Mouse (Mus musculus) splenic B cell, adult 2 months (primary cell): ENCODE results near the gene Susd6.
A peak's percentile ranks its signal among the peaks of the same experiment; 100 is the strongest.

Experiments
- DNase-seq: peaks from one replicate; pipeline ENCODE4 v3.0.0-alpha.2; 2011; ENCODE audit warnings: low read depth, low spot score
- H3K27me3 ChIP-seq: 2 replicates; pipeline ENCODE4 v1.6.1; 2012; ENCODE audit warnings: mild to moderate bottlenecking, low read length, moderate library complexity, mixed read lengths; ENCODE audit not compliant: control insufficient read depth, poor library complexity, insufficient read depth, severe bottlenecking
- H3K36me3 ChIP-seq: 2 replicates; pipeline ENCODE4 v1.6.1; 2012; ENCODE audit warnings: mild to moderate bottlenecking, low read length, moderate library complexity, mixed read lengths; ENCODE audit not compliant: control insufficient read depth, poor library complexity, insufficient read depth, severe bottlenecking

Susd6 gene

DNA sequence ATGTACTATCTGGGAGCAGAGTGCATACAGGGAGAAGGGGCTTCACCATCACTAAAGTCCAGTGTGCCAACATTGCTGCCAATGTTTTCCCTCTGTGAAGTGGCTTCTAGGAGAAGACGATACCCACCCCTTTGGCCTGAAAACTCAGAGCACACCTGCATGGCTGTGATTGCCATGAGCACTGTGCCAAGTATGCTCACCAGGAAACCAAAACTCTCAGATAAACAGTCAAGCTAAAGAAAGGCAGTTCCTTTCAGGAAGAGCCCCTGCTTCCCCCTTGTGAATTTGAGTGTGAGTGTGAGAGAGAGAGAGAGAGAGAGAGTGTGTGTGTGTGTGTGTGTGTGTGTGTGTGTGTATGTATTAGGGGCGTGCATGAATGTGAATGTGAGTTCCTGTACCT is 40.5 kb downstream of the Susd6 start:
- Histone ChIP-seq H3K36me3 (peaks cover 5% of the 10 kb centered on the region), H3K27me3 (no peaks in the 10 kb centered on the region)
- no peak for DNase-seq

DNA sequence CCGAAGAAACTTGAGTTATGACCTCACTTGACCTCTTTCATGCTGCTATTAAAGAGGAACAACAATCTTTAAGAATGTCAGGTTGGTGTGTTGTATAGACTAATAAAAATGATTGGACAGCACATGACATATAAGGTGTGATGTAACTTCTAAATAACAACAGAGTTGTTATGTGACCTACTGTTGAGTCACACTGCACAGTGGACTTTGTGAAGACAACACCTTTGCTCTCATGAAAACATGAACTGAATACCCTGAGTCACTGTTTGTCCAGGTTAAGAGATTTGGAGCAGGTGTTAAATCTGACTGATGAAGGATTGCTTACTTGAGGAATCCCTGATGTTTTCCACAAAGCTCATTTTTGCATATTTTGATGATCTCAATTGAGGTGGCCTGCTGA is 42.0 kb downstream of the Susd6 start:
- DNase-seq: no peak
- Histone ChIP-seq H3K27me3 (no peaks in the 10 kb centered on the region), H3K36me3 (peaks cover 5% of the 10 kb centered on the region)

DNA sequence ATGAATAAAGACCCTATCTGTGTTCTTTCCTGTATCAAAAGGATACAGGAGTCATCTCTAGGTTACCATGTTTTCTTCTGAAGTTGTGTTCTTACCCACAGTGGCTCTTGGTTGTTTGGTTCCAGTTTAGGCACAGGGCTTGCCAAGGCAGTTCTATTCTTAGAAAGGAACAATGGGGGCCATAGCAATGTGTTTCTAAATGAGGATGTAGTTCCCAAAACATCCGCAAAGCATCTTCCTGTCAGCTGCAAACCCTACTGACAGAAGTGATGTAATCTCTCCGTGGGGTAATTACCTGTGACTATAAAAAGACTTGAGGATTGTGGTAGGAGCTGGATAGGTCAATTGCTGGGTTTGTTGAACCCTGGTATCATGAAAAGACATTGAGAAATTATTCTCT is 43.2 kb downstream of the Susd6 start:
- Histone ChIP-seq H3K36me3 (peaks cover 5% of the 10 kb centered on the region; the same call in 1 of the 2 replicates), H3K27me3 (no peaks in the 10 kb centered on the region)
- DNase-seq: peak; percentile 71

DNA sequence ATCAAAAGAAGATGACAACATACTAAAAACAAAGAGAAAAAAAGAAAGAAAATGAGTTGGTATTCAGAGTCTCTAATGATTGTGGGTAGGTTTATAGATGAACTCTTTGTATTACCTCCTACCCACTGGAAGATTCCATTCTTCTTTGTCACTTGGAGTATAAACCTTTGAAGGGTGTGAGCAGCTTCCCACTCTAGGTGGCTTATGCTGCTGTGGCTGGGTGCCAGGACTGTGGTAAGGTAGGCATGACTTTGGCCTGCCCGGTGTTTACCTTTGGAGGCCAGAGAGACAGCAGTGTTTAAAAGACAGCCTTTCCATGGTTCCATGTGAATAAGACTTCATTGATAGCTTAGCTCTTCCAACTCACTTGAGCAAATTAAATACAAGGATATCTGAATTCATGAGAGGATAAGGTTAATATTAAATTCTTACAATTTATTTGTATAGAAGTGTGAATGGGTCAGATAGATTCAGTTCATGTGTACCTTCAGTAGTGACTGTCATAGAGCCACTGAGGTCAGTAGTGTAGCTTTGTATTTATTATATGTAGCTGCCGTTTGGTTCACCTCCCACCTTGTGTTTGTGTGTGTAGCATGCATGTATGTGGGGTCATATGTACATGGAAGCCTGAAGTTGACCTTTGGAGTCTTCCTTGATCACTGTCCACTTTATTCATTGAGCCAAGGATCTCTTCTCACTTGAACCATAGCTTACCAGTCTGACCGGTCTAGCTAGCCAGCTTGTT is 44.0 kb downstream of the Susd6 start:
- DNase-seq: no peak
- H3K36me3 ChIP-seq: peaks cover 5% of the 10 kb centered on the region; the same call in 1 of the 2 replicates
- H3K27me3 ChIP-seq: no peaks in the 10 kb centered on the region

DNA sequence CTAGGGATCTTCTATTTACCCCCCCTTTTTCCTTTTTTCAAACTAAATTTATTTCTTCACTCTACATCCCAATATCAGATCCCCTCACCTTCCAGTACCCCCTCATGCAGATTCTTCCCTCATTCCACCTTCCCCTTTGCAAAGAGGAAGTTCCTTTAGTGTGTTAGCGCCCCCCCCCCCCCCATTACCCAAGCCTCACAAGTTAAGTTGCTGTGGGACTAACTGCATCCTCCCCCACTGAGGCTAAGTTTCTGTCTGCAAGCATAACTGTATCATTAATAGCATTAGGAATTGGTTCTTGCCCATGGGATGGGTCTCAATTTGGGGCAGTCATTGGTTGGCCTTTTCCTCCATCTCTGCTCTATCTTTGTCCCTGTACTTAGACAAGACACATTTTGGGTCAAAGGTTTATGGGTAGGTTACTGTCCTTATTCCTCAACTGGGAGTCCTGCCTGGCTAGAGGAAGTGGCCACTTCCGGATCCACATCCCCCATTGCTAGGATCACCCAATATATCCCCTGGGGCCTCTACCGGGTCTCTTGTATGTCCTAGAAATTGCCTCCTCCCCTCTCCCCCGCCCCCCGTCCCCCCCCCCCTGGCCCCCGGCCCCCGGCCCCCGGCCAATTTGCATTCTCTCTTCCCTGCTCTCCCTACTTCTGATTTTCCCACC is 44.7 kb downstream of the Susd6 start:
- H3K36me3 ChIP-seq: peaks cover 5% of the 10 kb centered on the region; the same call in 1 of the 2 replicates
- H3K27me3 ChIP-seq: no peaks in the 10 kb centered on the region
- DNase-seq: peak; percentile 33

DNA sequence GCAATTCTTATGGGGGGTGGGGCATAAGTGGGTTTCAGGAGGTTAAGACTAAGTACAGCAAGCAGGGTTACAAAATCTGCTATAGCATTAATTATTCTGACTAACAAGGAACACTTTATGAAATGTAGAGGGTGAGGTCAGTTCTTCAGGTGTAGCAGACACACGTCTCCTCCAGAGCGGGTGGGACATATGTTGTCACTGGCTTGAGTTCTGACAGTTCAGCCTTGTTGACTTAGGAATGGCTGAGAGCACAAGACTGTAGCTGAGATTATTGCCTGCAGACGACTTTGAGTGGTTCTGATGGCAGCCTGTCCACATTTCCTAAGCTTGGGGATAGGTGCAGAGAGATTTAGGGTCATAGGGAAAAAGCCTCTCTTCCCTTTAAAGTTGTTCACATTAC is 47.3 kb downstream of the Susd6 start:
- no peaks in the 10 kb centered on the region for H3K27me3 ChIP-seq
- DNase-seq: no peak
- H3K36me3 ChIP-seq: 0 out of 2 replicates have a peak, but pooled peaks cover under 1% of the 10 kb centered on the region

DNA sequence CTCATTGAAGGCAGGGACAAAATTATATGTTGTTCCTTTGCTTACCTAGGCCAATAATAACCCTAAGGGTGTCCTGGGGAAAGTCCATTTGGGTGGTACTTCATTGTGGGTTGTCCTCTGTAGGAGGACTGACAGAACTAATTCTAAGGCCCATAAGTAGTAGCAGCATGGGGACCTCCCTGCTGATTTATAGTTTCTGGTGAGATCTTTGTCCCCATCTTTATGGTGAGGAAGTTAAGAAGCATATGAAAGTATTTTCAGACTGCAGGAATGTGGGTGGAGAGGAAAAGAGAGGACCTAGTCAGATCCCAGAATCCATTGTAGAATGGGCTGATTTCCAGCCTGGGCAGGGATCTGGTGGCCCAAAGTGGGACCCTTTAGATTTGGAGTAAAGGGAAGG is 48.0 kb downstream of the Susd6 start:
- Histone ChIP-seq H3K27me3 (no peaks in the 10 kb centered on the region), H3K36me3 (0 out of 2 replicates have a peak, but pooled peaks cover 2% of the 10 kb centered on the region)
- DNase-seq: no peak

DNA sequence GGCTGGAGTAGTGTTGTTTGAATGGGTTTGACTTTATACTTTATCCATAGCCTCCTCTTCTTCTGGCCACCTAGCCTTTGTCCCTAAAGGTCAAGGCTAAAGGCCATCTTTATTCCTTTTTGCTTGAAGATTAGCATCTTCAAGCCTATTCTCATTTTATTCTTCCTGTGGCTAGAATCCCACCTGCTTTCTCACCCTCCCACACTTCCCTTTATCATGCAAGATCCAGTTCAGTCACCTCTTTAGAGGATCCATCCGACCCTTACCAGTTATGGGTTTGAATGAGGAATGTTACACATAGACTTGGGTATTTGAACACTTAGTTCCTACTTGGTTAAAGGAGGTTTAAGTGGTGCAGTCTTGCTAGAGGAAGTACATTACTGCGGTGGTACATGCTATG is 48.5 kb downstream of the Susd6 start:
- H3K27me3 ChIP-seq: no peaks in the 10 kb centered on the region
- no peak for DNase-seq
- H3K36me3 ChIP-seq: 0 out of 2 replicates have a peak, but pooled peaks cover 3% of the 10 kb centered on the region

DNA sequence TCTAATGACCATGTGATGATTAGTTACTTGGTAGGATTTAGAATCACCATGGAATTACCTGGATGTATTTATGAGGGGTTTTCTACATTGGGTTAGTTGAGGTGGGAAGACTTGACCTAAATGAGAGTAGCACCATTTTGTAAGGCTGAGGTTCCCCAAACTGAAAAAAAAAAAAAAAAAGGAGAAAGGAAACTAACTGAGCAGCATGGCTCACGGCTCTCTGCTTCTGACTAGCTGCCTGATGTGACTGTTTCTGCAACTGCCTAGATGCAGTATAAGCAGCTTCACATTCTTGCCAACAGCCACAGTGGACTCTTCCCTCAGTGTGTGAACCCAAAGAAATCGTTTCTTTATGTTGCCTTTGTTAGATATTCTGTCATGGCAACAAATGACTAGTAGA is 49.3 kb downstream of the Susd6 start:
- DNase-seq: peak; percentile 59
- Histone ChIP-seq H3K27me3 (no peaks in the 10 kb centered on the region), H3K36me3 (0 out of 2 replicates have a peak, but pooled peaks cover 3% of the 10 kb centered on the region)

DNA sequence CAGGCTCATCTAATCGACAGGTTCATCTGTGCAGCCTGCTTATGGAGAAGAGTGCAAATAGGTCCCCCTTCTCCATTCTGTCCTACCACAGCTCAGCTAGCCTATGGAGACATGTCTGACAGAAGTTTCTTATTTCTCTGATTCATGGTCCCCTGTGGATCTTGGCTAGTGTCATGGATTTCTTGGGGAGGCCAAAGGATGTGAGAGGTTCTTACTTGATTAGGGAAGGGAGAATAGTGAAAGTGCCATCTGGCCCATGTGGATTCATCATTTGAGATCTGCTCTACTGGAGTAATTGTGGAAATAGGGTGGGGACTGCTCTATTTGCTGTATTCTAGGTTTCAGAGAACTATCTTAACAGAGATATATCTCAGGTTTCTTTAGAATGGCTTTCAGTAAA is 51.3 kb downstream of the Susd6 start:
- no peak for DNase-seq
- Histone ChIP-seq H3K27me3 (no peaks in the 10 kb centered on the region), H3K36me3 (0 out of 2 replicates have a peak, but pooled peaks cover 3% of the 10 kb centered on the region)

DNA sequence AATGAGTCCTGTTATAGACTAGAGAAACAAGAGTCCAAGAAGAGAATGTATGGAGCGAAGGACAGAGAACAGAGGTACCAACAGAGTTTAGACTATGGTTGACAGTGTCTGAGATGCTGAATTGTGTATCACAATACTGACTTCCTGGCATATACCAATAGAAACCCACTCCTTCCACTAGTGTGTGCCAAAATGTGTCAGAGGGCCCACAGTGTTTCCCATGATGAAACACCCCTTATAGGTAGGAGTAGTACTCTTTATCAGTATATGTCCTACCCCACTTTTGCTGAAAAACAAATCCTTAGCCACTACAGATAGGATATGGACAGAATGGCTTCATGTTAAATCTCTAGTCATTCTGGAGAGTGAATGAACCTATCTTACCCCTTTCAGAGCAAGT is 52.3 kb downstream of the Susd6 start:
- DNase-seq: no peak
- no peaks in the 10 kb centered on the region for H3K27me3 ChIP-seq
- H3K36me3 ChIP-seq: 0 out of 2 replicates have a peak, but pooled peaks cover 3% of the 10 kb centered on the region

DNA sequence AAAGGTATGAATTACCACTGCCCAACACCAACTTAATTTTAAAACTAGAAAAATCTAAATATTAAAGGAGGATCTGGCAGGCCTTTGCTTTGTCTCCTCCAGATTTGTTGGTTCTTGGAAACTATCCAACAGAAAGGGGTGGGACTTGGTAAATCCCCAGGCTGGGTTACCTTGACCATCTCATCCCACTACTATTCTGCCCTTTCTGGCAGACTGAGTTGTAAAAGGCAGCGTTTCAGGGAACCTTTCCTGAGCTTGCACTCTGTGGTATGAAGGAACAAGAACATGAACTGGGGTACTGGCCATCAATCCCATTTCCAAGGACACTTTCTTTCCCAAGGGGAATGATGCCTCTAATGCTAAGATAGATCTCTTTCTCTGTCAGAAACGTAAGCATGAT is 52.9 kb downstream of the Susd6 start:
- 0 out of 2 replicates have a peak, but pooled peaks cover 3% of the 10 kb centered on the region for H3K36me3 ChIP-seq
- H3K27me3 ChIP-seq: no peaks in the 10 kb centered on the region
- DNase-seq: no peak

DNA sequence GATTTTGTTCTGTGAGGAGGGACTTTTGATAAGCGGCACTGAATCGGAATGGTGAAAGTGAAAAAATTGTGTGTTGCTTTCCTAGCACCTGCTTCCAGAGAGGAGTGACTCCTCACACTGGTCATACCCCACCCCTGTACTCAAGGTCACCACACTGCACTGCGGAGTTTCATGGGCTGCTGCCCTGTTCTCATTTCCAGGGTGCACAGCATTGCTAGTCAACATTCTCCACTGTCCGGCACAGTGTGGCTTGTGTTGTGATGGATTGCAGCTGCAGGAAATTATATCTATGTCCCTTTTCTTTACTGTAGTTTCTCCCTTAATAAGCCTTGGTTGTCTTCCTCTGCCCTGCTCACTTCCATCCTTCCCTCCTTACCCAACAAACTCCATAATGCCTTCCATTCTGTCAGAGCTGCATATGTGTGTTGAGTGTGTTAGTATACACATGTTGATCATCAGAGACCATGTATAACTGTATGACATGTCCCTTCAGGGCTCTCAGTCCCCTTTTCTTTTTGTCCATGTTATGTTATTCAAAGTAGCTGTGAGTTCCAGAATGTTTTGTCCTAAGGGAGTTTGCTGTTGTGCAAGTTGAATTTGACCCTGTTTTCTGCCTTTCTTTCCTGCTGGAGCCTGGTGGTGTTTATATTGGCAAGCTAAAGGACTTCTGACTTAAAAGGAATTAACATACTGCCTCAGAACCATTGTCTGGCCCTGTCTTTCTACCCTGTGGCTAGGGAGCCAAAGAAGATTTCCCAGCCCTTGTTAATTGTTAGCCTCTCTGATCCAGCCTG is 53.5 kb downstream of the Susd6 start:
- DNase-seq: no peak
- Histone ChIP-seq H3K36me3 (0 out of 2 replicates have a peak, but pooled peaks cover 3% of the 10 kb centered on the region), H3K27me3 (no peaks in the 10 kb centered on the region)

DNA sequence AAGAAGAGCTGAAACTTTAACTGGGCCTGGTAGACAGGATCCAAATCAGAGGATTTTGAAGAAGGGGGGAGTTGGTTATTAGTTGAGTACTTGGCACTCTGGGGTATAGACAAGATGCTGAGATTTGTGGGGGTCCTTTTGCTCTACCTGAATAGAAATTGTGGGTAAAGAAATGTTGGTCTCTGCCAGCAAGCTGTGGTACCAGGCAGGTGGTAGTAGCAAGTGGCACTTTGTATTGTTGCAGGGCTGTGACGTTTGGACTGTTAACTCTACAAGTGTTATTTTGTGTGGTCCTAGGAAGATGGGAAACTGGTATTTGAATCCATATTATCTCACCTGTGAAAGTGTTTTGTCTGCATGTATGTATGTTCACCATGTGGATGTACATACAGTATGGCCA is 55.6 kb downstream of the Susd6 start:
- Histone ChIP-seq H3K36me3 (0 out of 2 replicates have a peak, but pooled peaks cover 3% of the 10 kb centered on the region), H3K27me3 (no peaks in the 10 kb centered on the region)
- DNase-seq: no peak

DNA sequence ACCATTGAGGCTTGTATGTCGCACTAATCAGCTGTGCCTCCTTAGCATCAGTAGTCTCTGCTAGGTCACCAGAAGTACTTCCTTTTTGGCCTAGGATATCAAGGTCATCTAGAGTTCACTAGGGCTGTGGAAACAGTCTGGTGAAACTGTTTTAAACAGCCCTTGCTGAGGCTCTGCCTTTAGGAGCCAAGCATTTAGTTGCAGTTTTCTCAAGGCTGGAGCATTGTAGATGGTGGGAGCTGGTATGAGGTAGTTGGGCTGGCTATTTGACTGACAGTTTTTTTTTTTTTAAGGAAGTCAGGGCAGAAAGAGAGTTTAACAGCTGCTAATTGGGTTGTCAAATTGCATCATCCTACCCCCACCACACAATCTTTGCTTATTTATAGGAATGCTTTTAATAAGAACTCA is 56.6 kb downstream of the Susd6 start:
- Histone ChIP-seq H3K36me3 (0 out of 2 replicates have a peak, but pooled peaks cover 3% of the 10 kb centered on the region), H3K27me3 (no peaks in the 10 kb centered on the region)
- DNase-seq: peak; percentile 46
